Mouse (Mus musculus): Measurements from ENCODE around the gene Atp5e. TPM values are rescaled to one million over a fixed set of nuclear protein-coding genes. Genes with fewer than 3 reads are reported as not detected.

The Atp5e gene
- polyA plus RNA-seq (2016; fragmentation: Nextera tagmentation; extraction: Ambion mirVana): 534 and 554 TPM in 2 replicates

DNA sequence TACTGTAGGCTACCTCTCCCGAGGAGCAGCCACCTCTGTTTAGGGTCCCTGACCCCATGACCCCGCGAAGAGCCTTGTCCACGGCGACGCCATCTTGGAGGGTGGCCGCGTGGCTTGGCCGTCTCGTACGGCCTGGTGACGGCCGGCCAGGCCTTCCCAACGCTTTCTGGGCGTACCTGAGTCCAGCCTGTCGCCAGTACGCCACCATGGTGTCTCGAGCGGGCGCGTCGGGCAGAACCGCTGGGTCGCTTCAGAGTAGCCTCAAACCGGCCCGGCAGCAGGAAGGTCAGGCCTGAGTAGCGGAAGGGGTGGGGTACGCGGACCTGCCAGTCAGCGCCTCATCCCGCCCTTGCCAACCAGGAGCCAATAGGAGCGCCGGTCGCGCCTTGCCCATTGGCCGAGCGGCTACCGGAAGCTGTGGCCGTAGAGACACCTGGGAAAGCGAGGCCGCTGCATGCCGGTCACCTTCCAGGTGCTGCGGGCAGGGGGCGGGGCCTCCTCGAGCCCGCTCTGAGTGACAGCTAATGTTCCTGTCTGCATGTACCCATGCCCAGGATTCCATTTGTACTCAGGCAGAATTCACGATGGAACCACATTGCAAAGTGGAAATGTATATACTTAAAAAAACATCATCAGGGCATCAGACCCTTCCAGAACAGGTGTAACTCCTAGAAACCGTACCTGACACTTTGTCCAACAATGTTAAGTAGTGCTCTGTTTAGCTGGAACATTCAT is at the start of gene Atp5e:
Gene Atp5e, minus strand, starts transcription at position 317 of the 735 bp plus-strand sequence.
- H3K36me3 ChIP-seq (replicated peaks): peaks cover 75% of the 10 kb centered on the region
- no peaks in the 10 kb centered on the region for H3K9me3 ChIP-seq
- peak; percentile 92 for DNase-seq (ENCODE audit: extremely low spot score, low spot score)

GRCm38 (mm10) chr2:174509825-174510224 is 45.9 kb upstream of the Atp5e start:
- Histone ChIP-seq H3K4me1 (no peaks in the 10 kb centered on the region), H3K27me3 (ENCODE audit: poor library complexity, severe bottlenecking) (no peaks in the 10 kb centered on the region), H3K9me3 (no peaks in the 10 kb centered on the region), H3K36me3 (replicated peaks) (no peaks in the 10 kb centered on the region), H3K4me3 (no peak overlapping the region), H3K27ac (no peak overlapping the region)
- DNase-seq (ENCODE audit: extremely low spot score, low spot score): no peak
- 92% methylated on average over 8 of the region's 8 CpGs for WGBS

More for the DNA sequence above, at the start of gene Atp5e:
- no peaks in the 10 kb centered on the region for H3K27me3 ChIP-seq (ENCODE audit: poor library complexity, severe bottlenecking)
- peaks cover 30% of the 10 kb centered on the region for H3K4me1 ChIP-seq
- peak within 1 kb of the TSS; percentile 82 for H3K4me3 ChIP-seq
- peak within 1 kb of the TSS; percentile 95 for H3K27ac ChIP-seq
- WGBS: 3% methylated on average over 48 of the region's 48 CpGs

DNA sequence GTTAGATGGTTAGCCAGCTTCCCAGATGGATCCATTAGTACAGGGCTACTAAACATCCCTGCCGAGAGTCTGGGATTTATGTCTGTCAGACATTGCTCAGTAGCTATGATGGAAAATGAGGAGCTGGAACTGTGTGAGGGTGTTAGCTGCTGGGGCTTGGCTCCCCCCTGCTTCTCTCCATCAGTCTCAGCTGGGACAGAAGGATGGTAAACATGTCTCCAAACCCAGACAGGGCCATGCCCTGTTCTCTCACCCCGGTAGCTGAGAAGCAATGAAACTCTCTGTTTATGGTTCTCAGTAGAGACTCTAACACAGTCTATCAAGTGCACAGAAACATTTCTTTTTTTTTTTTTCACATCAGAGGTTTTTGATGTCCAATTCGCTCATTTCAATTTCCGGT is 44.1 kb upstream of the Atp5e start:
- Histone ChIP-seq H3K27me3 (ENCODE audit: poor library complexity, severe bottlenecking) (no peaks in the 10 kb centered on the region), H3K4me1 (no peaks in the 10 kb centered on the region), H3K36me3 (replicated peaks) (no peaks in the 10 kb centered on the region), H3K4me3 (no peak overlapping the region), H3K9me3 (no peaks in the 10 kb centered on the region), H3K27ac (no peak overlapping the region)
- 95% methylated on average over 4 of the region's 4 CpGs for WGBS
- DNase-seq (ENCODE audit: extremely low spot score, low spot score): no peak

DNA sequence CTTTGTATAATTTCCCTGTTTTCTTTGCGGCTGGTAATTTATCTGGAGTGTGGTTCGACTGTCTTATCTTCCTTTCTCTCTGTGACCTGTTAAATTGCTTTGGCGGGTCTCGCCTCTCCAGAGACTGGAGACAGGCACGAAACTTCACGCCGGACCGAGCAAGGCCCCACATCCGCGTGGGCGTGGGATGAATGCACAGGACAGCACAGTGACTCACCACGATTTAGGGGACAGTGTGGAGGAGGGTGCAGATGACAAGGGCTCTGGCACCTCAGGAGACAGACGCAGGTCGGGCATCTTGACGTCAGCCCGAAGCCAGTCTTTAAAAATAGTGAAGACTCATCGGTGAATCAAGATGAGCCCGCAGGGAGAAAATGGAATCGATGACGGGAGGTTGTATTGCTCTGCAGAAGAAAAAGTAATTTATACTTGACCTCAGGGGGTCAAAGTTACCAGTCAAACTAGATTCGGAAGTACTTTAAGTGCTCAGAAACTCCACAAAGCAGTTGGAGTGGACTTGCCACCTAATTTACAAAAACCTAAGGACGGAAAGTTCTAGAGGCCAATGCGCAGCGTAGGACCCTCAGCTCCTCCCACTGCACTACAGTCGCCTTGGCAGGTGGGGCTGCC is 39.0 kb upstream of the Atp5e start:
- DNase-seq (ENCODE audit: extremely low spot score, low spot score): no peak
- peaks cover 12% of the 10 kb centered on the region for H3K4me1 ChIP-seq
- H3K27ac ChIP-seq: no peak overlapping the region
- no peak overlapping the region for H3K4me3 ChIP-seq
- no peaks in the 10 kb centered on the region for H3K36me3 ChIP-seq (replicated peaks)
- no peaks in the 10 kb centered on the region for H3K9me3 ChIP-seq
- 90% methylated on average over 25 of the region's 25 CpGs for WGBS
- no peaks in the 10 kb centered on the region for H3K27me3 ChIP-seq (ENCODE audit: poor library complexity, severe bottlenecking)

GRCm38 (mm10) chr2:174502321-174502720 is 38.4 kb upstream of the Atp5e start:
- no peaks in the 10 kb centered on the region for H3K36me3 ChIP-seq (replicated peaks)
- no peaks in the 10 kb centered on the region for H3K27me3 ChIP-seq (ENCODE audit: poor library complexity, severe bottlenecking)
- WGBS: 67% methylated on average over 5 of the region's 5 CpGs
- H3K4me1 ChIP-seq: peaks cover 12% of the 10 kb centered on the region
- DNase-seq (ENCODE audit: extremely low spot score, low spot score): no peak
- H3K9me3 ChIP-seq: no peaks in the 10 kb centered on the region
- no peak overlapping the region for H3K27ac ChIP-seq
- H3K4me3 ChIP-seq: no peak overlapping the region

DNA sequence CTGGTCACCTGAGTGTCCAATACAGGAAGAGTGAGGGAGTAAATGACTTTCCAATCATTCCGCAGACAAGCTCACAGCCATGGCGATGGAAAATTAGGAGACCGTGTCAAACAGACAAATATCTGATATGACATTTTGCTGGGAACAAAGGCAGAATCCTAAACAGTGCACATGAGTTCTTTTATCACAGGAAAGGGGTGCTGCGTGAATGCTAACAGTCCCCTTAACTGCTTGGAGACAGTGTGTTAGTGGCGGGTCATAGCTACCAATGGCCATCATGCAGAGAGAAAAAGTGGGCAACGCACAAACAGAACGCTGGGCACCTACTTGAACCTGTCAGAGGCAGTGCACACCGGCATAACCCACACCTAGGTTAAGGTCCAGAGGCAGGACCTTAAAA is 37.6 kb upstream of the Atp5e start:
- DNase-seq (ENCODE audit: extremely low spot score, low spot score): no peak
- WGBS: 93% methylated on average over 8 of the region's 8 CpGs
- no peaks in the 10 kb centered on the region for H3K9me3 ChIP-seq
- H3K36me3 ChIP-seq (replicated peaks): no peaks in the 10 kb centered on the region
- H3K4me3 ChIP-seq: no peak overlapping the region
- H3K27me3 ChIP-seq (ENCODE audit: poor library complexity, severe bottlenecking): no peaks in the 10 kb centered on the region
- H3K4me1 ChIP-seq: peaks cover 12% of the 10 kb centered on the region
- H3K27ac ChIP-seq: no peak overlapping the region

- 87% methylated on average over 14 of the region's 14 CpGs for WGBS
- Histone ChIP-seq H3K27me3 (ENCODE audit: poor library complexity, severe bottlenecking) (no peaks in the 10 kb centered on the region), H3K4me1 (peaks cover 12% of the 10 kb centered on the region), H3K27ac (no peak overlapping the region), H3K4me3 (no peak overlapping the region), H3K9me3 (no peaks in the 10 kb centered on the region), H3K36me3 (replicated peaks) (no peaks in the 10 kb centered on the region)
- DNase-seq (ENCODE audit: extremely low spot score, low spot score): no peak
Measured at GRCm38 (mm10) chr2:174500814-174501503, 37.1 kb upstream of the Atp5e start.

DNA sequence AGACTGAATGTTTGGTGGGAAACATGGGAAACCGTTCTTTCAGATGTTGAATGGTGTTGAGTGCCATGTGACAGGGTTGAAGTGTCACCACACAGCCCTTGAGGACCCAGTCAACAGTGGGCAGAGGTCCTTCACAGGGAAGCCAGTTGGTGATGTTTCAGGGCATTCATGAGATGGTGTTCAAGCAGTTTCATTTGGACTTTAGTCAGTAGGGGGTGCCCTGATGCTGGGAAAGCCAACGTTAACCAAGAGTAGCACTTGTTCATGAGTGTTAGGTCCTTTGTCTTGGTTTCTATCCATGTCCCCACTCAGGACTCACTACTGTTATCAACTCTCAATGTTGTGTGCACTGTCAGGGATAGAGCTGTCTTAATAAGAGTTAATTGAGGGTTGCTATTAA is 29.0 kb upstream of the Atp5e start:
- 75% methylated on average over 2 of the region's 2 CpGs for WGBS
- DNase-seq (ENCODE audit: extremely low spot score, low spot score): no peak

DNA sequence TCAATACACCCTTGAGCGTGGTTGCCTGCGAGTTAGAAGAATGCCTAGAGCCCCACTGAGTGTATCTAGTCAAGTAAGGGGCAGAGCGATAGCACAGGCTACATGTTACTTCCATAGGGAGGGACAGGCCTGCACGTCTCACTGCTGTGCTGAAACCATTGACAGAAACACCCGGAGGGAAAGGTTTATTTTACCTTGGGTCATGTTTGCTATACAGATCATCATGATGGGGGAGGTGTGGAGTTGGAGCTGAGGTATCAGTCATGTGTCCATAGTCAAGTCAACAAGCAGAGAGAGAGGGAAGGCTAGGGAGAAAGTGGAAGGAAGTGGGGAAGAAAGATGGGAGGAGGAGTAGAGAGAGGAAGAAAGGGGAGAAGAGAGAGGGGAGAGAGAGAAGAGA is 23.1 kb upstream of the Atp5e start:
- Histone ChIP-seq H3K36me3 (replicated peaks) (no peaks in the 10 kb centered on the region), H3K27me3 (ENCODE audit: poor library complexity, severe bottlenecking) (no peaks in the 10 kb centered on the region), H3K4me1 (no peaks in the 10 kb centered on the region), H3K4me3 (no peak overlapping the region), H3K27ac (no peak overlapping the region), H3K9me3 (no peaks in the 10 kb centered on the region)
- 91% methylated on average over 5 of the region's 5 CpGs for WGBS
- no peak for DNase-seq (ENCODE audit: extremely low spot score, low spot score)

More for the DNA sequence above, 29.0 kb upstream of the Atp5e start:
- Histone ChIP-seq H3K27ac (no peak overlapping the region), H3K36me3 (replicated peaks) (no peaks in the 10 kb centered on the region), H3K27me3 (ENCODE audit: poor library complexity, severe bottlenecking) (no peaks in the 10 kb centered on the region), H3K4me3 (no peak overlapping the region), H3K9me3 (no peaks in the 10 kb centered on the region), H3K4me1 (no peaks in the 10 kb centered on the region)

- no peak for DNase-seq (ENCODE audit: extremely low spot score, low spot score)
- no peak overlapping the region for H3K27ac ChIP-seq
- H3K4me1 ChIP-seq: peaks cover under 1% of the 10 kb centered on the region; the same call in 1 of the 2 replicates
- WGBS: 71% methylated on average over 5 of the region's 5 CpGs
- no peaks in the 10 kb centered on the region for H3K9me3 ChIP-seq
- H3K27me3 ChIP-seq (ENCODE audit: poor library complexity, severe bottlenecking): no peaks in the 10 kb centered on the region
- no peaks in the 10 kb centered on the region for H3K36me3 ChIP-seq (replicated peaks)
- H3K4me3 ChIP-seq: no peak overlapping the region
Measured at GRCm38 (mm10) chr2:174478746-174479145, 14.8 kb upstream of the Atp5e start.

DNA sequence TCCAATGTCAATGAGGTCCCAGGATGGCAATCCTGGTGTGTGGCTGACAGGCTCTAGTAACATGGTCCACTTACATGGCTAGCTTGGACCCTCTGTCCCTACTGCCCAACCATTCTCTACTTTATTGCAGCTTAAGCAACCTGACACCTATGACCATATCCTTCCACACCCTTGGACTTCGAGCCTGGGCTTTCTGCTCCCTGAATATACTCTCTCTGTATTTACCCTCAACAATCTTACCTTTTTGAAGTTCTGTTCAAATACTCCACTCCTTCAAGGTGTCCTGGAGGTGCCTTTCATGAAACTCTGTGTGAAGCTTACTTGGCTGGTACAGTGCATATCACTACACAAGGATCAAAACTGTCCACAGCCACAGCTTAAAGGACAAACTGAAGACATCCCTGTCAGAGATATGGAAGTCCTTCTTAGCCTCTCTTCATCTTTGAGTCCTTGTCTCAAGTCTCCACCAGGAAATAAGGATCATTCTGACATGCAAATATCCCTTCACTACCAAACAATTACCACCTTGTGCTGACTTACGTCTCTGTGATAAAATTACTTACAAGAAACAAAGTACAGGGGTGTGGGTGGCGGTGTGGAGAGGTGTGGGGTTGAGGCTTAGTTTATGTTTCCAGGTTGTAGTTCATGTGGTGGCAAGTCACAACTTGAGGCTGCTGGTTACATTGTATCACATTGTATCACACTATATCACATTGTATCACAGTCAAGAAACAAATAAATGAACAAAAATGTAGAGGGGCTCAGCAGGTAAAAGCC is 13.8 kb upstream of the Atp5e start:
- Histone ChIP-seq H3K4me3 (no peak overlapping the region), H3K27ac (no peak overlapping the region), H3K4me1 (peaks cover 7% of the 10 kb centered on the region), H3K27me3 (ENCODE audit: poor library complexity, severe bottlenecking) (no peaks in the 10 kb centered on the region), H3K36me3 (replicated peaks) (no peaks in the 10 kb centered on the region), H3K9me3 (no peaks in the 10 kb centered on the region)
- 91% methylated on average over 3 of the region's 3 CpGs for WGBS
- no peak for DNase-seq (ENCODE audit: extremely low spot score, low spot score)

DNA sequence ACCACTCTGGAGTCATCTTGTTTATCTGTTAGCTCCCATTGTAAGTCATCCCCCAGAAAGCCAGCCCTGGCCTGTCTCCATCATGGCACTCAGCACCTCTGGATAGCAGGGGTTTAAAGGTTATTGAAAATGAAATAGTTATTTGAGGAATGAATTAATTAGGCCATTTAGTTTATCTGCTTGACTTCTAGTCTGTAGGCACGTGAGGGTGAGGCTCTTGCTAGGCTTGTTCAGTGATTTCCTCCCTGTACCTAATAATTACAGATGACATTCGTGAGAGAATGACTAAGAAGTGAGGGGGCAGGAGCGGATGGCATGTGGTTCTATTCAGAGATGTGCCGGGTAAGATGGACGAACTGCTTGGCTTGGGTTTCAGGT is 9.6 kb upstream of the Atp5e start:
- 80% methylated on average over 5 of the region's 5 CpGs for WGBS
- DNase-seq (ENCODE audit: extremely low spot score, low spot score): no peak
- Histone ChIP-seq H3K36me3 (replicated peaks) (peaks cover 32% of the 10 kb centered on the region), H3K27me3 (ENCODE audit: poor library complexity, severe bottlenecking) (no peaks in the 10 kb centered on the region), H3K27ac (peak overlapping the region; percentile 91), H3K4me1 (peaks cover 24% of the 10 kb centered on the region), H3K4me3 (peak overlapping the region; percentile 87), H3K9me3 (no peaks in the 10 kb centered on the region)
